9 mouse cellular contexts compared by ENCODE assay signal in the genomic region with DNA sequence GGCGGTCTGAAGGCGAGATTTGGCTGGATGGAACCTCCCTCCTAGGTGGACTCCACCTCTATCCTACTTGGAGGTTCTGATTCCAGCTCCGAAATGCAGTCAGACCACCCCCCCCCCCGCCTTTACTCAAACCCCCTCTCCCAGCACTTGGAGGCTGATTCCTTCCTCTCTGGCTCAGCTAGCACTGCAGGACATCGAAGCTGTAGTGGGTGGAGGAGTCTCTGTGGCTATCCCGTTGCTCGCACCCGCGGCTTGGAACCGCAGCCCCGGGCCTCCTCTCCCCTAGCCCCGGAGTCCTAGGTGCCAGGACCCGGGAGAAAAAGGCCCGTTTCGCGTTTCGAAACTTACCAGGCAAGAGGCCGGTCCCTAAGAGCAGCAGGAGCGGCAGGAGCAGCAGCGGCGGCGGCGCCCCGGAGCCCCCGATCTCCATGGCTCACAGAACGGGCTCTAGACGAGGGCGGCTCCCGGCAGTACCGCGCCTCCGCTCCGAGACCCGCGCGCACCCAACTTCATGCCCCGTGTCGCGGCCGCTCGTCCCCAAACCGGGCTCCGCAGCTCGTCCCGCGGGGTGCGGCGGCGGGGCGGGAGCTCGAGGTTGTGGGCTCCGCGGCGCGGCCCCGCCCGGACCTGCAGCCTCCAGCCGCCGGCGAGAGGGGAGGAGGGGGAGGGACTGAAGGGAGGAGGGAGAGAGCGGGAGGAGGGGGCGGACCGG. TPM values are rescaled to one million over a fixed set of nuclear protein-coding genes. Genes with fewer than 3 reads are reported as not detected.
A peak's percentile ranks its signal among the peaks of the same experiment; 100 is the strongest.
DNase-seq lines count a peak whose midpoint lies in the region; ATAC-seq and TF ChIP-seq lines count a peak whose summit lies in the region.
"Had no signal": no experiment of that assay in that cellular context is flagged by ENCODE, and none has a peak within 500 bp of the region (broad histone marks: within the 10 kb centered on the region; RNA-seq: fewer than 3 reads in every experiment).

No protein-coding gene starts in this region.

- WGBS in heart, embryonic 12.5 days, result under 1% methylated on average over 63 of the region's 63 CpGs
- WGBS in intestine, embryonic 15.5 days, result under 1% methylated on average over 62 of the region's 63 CpGs
- WGBS in midbrain, embryonic 11.5 days, result under 1% methylated on average over 52 of the region's 63 CpGs

- H3K27me3 ChIP-seq in heart, embryonic 12.5 days (replicated peaks), result peaks cover 100% of the 10 kb centered on the region
- H3K27me3 ChIP-seq in intestine, embryonic 15.5 days (replicated peaks), result peaks cover 62% of the 10 kb centered on the region
- H3K27me3 ChIP-seq in midbrain, embryonic 11.5 days (ENCODE audit: control insufficient read depth, insufficient read depth, low read length), result peaks cover 19% of the 10 kb centered on the region

- DNase-seq in heart, adult 9 months (ENCODE audit: low spot score in 2 of 2), result no peak
- peak; percentile 54 for DNase-seq in ZHBTc4 (ENCODE audit: low read depth, low spot score)
- DNase-seq in midbrain, embryonic 11.5 days (ENCODE audit: low spot score, missing footprints), result no peak
- no peak for DNase-seq in urinary bladder, postnatal 10 days (ENCODE audit: low spot score)
- no peak for DNase-seq in layer of hippocampus, postnatal 36 days

- peak overlapping the region; percentile 64; the same call in 1 of the 2 replicates for H3K9ac ChIP-seq in heart, embryonic 12.5 days
- peak overlapping the region; percentile 41 for H3K9ac ChIP-seq in intestine, embryonic 15.5 days
- peak overlapping the region; percentile 83 for H3K9ac ChIP-seq in midbrain, embryonic 11.5 days (ENCODE audit: low read length)

- H3K4me3 ChIP-seq in heart, embryonic 12.5 days, result peak overlapping the region; percentile 62
- peak overlapping the region; percentile 8; the same call in 1 of the 2 replicates for H3K4me3 ChIP-seq in embryonic fibroblast, embryonic 13.5 days (ENCODE audit: insufficient read depth, low read length)
- H3K4me3 ChIP-seq in intestine, embryonic 15.5 days (replicated peaks), result peak overlapping the region; percentile 53
- H3K4me3 ChIP-seq in midbrain, embryonic 11.5 days (ENCODE audit: low read depth, low read length), result peak overlapping the region; percentile 57

- no peak for TF ChIP-seq CTCF in embryonic fibroblast, embryonic 13.5 days (IDR thresholded peaks at IDR 0.05; ENCODE audit: borderline replicate concordance, insufficient read depth, low read length)

- TF ChIP-seq POLR2A in embryonic fibroblast, embryonic 13.5 days (IDR thresholded peaks at IDR 0.05; ENCODE audit: low read depth, low read length), result no peak

- ATAC-seq in heart, embryonic 12.5 days (ENCODE audit: insufficient number of reproducible peaks, low FRiP score), result no peak
- peak; percentile 52 for ATAC-seq in intestine, embryonic 15.5 days
- ATAC-seq in midbrain, embryonic 11.5 days (ENCODE audit: low FRiP score), result peak; percentile 54
- ATAC-seq: Patski had no signal

- H3K36me3 ChIP-seq in heart, embryonic 12.5 days, result no peaks in the 10 kb centered on the region
- no peaks in the 10 kb centered on the region for H3K36me3 ChIP-seq in intestine, embryonic 15.5 days
- H3K36me3 ChIP-seq in midbrain, embryonic 11.5 days (ENCODE audit: control insufficient read depth, insufficient read depth, low read length), result no peaks in the 10 kb centered on the region; the same call in 1 of the 2 replicates

- peaks cover 22% of the 10 kb centered on the region for H3K4me1 ChIP-seq in heart, embryonic 12.5 days (replicated peaks)
- H3K4me1 ChIP-seq in embryonic fibroblast, embryonic 13.5 days (ENCODE audit: control insufficient read depth, insufficient read depth, low read length), result no peaks in the 10 kb centered on the region
- peaks cover 8% of the 10 kb centered on the region for H3K4me1 ChIP-seq in intestine, embryonic 15.5 days (replicated peaks)
- peaks cover 27% of the 10 kb centered on the region for H3K4me1 ChIP-seq in midbrain, embryonic 11.5 days (ENCODE audit: control insufficient read depth, insufficient read depth, low read length)

- no peak overlapping the region for H3K27ac ChIP-seq in heart, embryonic 12.5 days (ENCODE audit: poor library complexity, severe bottlenecking)
- H3K27ac ChIP-seq in embryonic fibroblast, embryonic 13.5 days (ENCODE audit: insufficient read depth, low read length), result no peak overlapping the region
- H3K27ac ChIP-seq in intestine, embryonic 15.5 days, result no peak overlapping the region
- peak overlapping the region; percentile 11; the same call in 1 of the 2 replicates for H3K27ac ChIP-seq in midbrain, embryonic 11.5 days (ENCODE audit: low read depth, low read length)

- peak overlapping the region; percentile 96 for H3K4me2 ChIP-seq in heart, embryonic 12.5 days
- peak overlapping the region; percentile 93 for H3K4me2 ChIP-seq in intestine, embryonic 15.5 days (replicated peaks)
- H3K4me2 ChIP-seq in midbrain, embryonic 11.5 days, result peak overlapping the region; percentile 87

- H3K9me3 ChIP-seq in heart, embryonic 12.5 days (replicated peaks), result no peaks in the 10 kb centered on the region
- no peaks in the 10 kb centered on the region for H3K9me3 ChIP-seq in intestine, embryonic 15.5 days
- H3K9me3 ChIP-seq in midbrain, embryonic 11.5 days (ENCODE audit: control insufficient read depth, low read length), result no peaks in the 10 kb centered on the region

RNA-seq across cellular contexts. Expression of a gene that starts 4.5 kb away (rescaled TPM):
- 0.19 and 0.31 TPM in 2 replicates for polyA plus RNA-seq in heart, embryonic 12.5 days (2016; fragmentation: Nextera tagmentation; extraction: Ambion mirVana)
- not detected in 2 replicates for polyA plus RNA-seq in embryonic fibroblast, embryonic 13.5 days (2011; ENCODE audit: insufficient read length, low read depth, missing spikeins)
- polyA plus RNA-seq in intestine, embryonic 15.5 days (2015; fragmentation: Nextera tagmentation; extraction: Ambion mirVana), result 1.1 and 1.2 TPM in 2 replicates
- polyA plus RNA-seq in midbrain, embryonic 11.5 days (2014; fragmentation: Nextera tagmentation; extraction: Ambion mirVana), result 41.2 and 44.2 TPM in 2 replicates
- 10 to 100 TPM; 14.1 to 14.4 TPM for total RNA-seq in layer of hippocampus, postnatal 36 days (2021)

RNA-seq across cellular contexts. Expression of a gene that starts 52.5 kb away (rescaled TPM):
- 0.20 and 0.23 TPM in 2 replicates for polyA plus RNA-seq in heart, embryonic 12.5 days (2016; fragmentation: Nextera tagmentation; extraction: Ambion mirVana)
- polyA plus RNA-seq in embryonic fibroblast, embryonic 13.5 days (2011; ENCODE audit: insufficient read length, low read depth, missing spikeins), result 0.23 and 0.40 TPM in 2 replicates
- 0.39 and 0.52 TPM in 2 replicates for polyA plus RNA-seq in intestine, embryonic 15.5 days (2015; fragmentation: Nextera tagmentation; extraction: Ambion mirVana)
- 0.18 and 0.26 TPM in 2 replicates for polyA plus RNA-seq in midbrain, embryonic 11.5 days (2014; fragmentation: Nextera tagmentation; extraction: Ambion mirVana)
- total RNA-seq in layer of hippocampus, postnatal 36 days (2021), result 1 to 10 TPM; 2.5 to 3.2 TPM

Comparison
In these comparisons a context has a peak if more than half of its experiments do, and no peak if none do; other contexts are left out.
1. H3K4me3 ChIP-seq: peak in every context shown above with its lines; median percentile 62 in heart, embryonic 12.5 days; 57 in midbrain, embryonic 11.5 days; 53 in intestine, embryonic 15.5 days; 8 in embryonic fibroblast, embryonic 13.5 days.
2. RNA of a gene that starts 4.5 kb away (polyA plus RNA-seq): 41.2 to 44.2 TPM in midbrain, embryonic 11.5 days; 1.1 to 1.2 TPM in intestine, embryonic 15.5 days, 0.19 to 0.31 TPM in heart, embryonic 12.5 days and not detected in embryonic fibroblast, embryonic 13.5 days; every median in the first group is over 10 times any median in the second.
3. Peak in every context shown above with its lines, with median percentiles within 50 percentile points of each other: H3K4me2 ChIP-seq and H3K9ac ChIP-seq.